Mouse (Mus musculus) ES-CJ7 (cell line): ENCODE data around the gene Maz.

Experiments
- DNase-seq: peaks from one replicate; pipeline ENCODE4 v3.0.0; 2011; ENCODE audit warnings: low read depth, low spot score

Maz gene

DNA sequence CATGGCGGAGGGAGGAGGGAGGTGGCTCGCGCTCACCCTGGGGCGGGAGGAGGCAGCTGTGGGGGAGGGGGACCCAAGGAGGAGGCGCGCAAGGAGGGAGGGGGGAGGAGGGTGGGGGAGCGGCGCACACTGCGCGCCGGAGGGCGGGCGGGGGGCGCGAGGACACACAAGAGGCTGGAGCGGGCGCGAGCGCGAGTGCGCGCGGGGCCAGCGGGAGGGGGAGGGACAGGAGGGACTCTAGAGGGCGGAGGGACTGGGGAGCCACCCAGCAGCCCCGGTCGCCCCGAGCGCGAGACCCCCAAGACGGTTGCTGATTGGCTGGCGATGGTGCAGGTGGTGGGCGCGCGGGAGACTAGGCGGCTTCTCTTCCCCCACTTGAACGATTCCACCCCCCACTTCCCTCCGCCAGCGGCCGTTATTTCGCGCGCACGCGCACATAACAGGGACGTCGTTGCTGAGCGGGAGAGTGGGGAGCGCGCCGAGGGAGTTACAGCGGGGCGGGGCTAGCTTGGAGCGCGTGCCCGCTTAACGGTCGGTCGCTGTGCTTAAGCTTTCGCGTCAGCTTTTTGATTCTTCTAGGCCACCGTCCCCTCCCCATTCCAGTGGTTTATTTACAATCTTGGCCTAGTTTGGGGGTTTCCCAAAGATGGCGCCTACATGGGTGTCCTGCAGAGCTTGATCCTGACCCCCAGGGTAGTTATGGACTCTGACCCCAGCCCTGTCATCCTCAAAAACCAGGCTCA is at the start of gene Maz:
TSS of gene Maz (minus strand) at position 54 of the 743 bp plus-strand sequence.
- DNase-seq: peak; percentile 99

GRCm38 (mm10) chr7:127076188-127076587 is 49.4 kb upstream of the Maz start:
- DNase-seq: no peak

GRCm38 (mm10) chr7:127073221-127073620 is 46.4 kb upstream of the Maz start:
- DNase-seq: no peak

DNA sequence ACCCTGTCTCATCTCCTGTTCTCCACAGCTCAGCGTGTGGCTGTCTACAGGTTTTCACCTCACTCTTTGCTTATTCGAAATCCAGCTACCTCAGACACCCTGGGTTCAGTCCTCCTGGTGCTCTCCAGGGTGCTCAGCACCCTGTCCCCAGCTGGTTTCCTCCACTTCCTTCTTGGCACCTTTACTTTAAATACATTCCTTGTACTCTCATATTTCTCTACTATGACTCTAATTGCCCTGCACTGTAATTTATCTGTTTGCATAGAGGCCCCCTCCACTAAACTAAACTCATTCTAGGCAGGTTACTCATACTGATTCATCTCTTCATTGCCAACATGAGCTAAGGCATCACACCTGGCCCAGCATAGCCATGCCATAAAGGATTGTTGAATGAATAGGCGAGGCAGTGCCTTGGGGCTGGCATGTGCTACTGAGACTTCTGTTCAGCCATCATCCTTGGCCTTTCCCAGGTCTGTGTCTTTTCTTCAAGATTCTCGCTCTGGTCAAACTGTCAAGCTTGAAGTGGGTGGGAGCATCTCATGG is 44.1 kb upstream of the Maz start:
- DNase-seq: no peak

- no peak for DNase-seq
These were observed 39.5 kb upstream of the Maz start for GRCm38 (mm10) chr7:127066317-127066716.

DNA sequence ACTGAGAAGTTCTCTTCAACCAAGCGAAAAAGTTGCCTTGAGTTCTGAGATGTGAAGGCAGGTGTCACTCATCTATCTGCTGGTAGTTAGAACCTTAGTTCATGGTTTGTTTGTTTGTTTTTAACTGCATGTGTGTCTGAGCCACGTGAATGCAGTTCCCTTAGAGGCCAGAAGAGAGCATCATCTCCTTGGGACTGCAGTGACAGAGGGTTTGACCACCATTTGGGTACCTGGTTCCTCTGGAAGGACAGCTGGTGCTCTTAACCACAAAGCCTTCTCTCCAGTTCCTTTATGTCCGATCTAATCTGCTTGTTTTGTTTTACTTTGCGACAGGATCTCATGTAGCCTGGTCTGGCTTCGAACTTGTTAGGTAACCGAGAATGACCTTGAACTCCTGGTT is 38.7 kb upstream of the Maz start:
- DNase-seq: no peak

GRCm38 (mm10) chr7:127055026-127055585 is 28.3 kb upstream of the Maz start:
- no peak for DNase-seq

DNA sequence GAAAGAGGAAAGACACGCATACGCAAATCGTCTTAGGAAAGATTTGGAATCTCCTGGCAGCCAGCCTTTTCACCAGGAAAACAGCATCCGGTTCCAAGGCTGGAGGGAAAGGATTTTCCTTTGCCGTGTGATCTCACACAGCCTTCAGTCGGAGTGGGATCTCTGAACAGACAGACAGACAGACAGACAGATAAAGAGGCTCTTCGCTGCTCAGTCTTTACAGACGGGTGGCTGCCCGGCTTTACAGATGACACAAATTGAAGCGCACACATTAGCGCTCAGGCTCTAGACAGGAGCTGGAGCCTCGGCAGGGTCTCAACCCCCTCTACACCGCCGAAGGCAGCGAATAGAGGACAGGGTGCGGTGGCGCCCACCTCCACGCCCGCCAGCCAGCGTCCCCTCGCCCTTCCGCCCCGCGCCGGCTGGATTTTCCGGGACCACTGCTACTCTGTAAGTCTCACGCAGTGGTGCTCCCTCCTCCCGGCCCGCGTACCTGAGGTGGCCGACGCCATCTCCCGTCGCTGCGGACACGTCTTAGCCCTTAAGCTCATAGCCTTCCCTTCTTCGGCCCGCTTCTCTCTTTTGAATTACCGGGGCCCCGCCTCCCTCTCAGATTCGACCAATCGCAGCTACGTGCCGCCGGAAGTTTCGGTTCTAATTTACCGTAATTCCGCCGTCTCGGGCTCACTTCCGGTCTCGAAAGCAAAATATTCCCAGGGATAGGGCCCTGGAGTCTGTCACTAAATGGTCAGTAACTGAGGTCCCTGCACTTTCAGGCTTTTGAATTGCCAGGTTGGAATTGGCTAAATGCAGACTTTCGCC is 15.2 kb upstream of the Maz start, which contains the start of gene Kif22:
TSS of gene Kif22 (minus strand) at position 621 of the 822 bp plus-strand sequence.
- DNase-seq: peak; percentile 84

- DNase-seq: peak; percentile 66
These were observed 4.4 kb upstream of the Maz start for GRCm38 (mm10) chr7:127031244-127031643.

DNA sequence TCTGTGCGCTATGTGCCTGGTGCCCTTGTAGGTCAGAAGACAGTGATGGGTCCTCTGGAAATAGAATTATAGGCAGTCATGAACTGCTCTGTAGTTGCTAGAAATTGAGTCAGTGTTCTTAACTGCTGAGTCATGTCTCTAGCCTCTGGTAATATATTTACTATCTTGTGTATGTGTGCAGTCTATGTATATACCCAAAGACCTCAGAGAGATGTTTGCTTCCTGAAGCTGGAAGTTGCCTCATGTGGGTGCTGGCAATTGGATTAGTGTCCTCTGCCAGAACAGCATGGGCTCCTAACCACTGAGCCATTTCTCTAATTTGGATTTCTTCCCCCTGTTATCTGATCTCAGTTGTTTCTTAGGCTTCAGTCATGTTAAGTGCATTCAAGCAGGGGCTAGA is 3.3 kb upstream of the Maz start:
- no peak for DNase-seq

DNA sequence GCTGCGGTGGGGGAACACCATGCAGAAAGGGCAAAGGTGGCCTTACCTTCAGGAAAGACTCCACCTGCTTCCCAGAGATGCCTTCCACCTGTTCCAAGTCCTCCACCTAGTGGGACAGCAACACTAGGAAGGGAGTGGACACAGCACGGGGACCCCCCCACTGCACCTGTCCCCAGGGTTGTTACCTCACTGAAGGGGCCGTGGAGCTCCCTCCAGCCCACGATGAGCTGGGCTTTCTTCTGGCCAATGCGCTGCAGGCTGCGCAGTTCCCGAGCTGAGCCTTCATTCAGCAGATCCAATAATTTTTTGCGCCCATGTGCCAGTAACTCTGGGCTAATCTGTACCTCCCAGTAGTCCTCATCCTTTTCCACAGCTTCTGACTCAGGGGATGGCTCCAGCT is 1.0 kb upstream of the Maz start:
- DNase-seq: no peak

GRCm38 (mm10) chr7:127026616-127026983 is 237 bp downstream of the Maz start:
- no peak for DNase-seq

DNA sequence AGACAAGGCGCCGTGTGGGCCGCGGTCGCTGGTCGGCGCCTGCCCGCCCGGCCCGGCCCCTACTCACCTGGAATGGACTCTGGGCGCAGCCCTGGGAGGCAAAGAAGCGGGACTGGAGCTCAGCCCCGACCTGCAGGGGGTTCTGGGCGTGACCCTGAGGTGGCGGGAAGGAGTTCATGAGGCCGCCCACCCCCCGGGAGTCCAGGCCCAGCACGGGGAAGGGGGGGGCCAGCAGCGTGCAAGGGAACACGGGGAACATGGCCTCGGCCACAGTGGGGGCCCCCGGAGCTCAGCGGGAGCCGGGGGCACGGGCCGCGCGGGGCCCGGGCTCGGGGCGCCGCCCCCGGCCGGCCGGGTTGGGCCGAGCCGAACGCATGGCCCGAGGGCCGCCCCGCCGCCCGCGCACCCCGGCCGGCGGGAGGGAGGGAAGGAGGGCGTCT is 656 bp downstream of the Maz start:
- DNase-seq: peak; percentile 83

- DNase-seq: no peak
These were observed 1.2 kb downstream of the Maz start for GRCm38 (mm10) chr7:127025556-127026160.

DNA sequence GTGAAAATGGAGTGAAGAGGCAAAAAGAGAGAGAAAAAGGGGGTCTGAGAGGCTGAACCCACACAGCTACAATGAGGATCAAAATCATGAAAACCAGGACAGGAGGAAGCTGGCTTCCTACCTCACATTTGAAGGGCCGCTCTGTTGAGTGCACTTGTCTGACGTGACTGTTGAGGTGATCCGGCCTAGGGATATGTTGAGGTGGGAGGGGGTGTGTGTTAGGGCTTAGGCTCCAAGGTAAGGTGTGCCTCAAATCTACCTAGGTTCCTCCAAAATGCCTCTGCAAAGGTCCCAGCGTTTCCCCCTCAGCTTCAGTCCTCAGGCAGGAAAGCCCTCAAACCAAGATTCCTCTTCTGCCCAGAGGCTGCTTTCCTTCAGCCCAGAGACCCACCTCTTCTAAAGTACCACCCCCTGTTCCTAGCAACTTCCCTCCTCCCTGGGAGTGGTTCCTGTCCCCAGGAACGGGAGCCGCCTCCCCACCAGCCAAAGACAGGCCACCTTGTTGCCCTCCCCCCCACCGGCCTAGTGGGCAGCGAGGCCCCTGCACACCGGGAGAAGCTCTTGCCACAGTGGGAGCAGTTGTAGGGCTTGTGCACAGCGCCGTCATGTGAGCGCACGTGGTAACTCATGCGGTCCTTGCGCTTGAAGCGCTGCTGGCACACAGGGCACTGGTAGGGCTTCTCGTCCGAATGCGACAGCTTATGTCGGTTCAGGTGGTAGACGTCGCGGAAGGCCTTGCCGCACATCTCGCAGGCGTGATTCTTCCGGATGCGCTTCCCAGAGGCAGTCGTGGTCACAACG is 1.9 kb downstream of the Maz start:
- peak; percentile 81 for DNase-seq

GRCm38 (mm10) chr7:127023896-127024690 is 2.7 kb downstream of the Maz start:
- no peak for DNase-seq

- no peak for DNase-seq
These were observed 3.6 kb downstream of the Maz start for GRCm38 (mm10) chr7:127023272-127023691.

- DNase-seq: no peak
These were observed 4.1 kb downstream of the Maz start for GRCm38 (mm10) chr7:127022528-127023271.
